Mouse (Mus musculus) embryonic fibroblast, embryonic 13.5 days (primary cell): Measurements from ENCODE around the gene Abtb1.

Source experiments
- CTCF ChIP-seq: IDR thresholded peaks from 2 replicates; pipeline ENCODE4 v1.5.1; 2011; ENCODE audit warnings: mild to moderate bottlenecking, control low read depth, low read length, moderate library complexity, borderline replicate concordance; ENCODE audit not compliant: insufficient read depth
- POLR2A ChIP-seq: IDR thresholded peaks from 2 replicates; pipeline ENCODE4 v1.6.1; 2011; ENCODE audit warnings: low read depth, mild to moderate bottlenecking, control low read depth, low read length, moderate library complexity

DNA sequence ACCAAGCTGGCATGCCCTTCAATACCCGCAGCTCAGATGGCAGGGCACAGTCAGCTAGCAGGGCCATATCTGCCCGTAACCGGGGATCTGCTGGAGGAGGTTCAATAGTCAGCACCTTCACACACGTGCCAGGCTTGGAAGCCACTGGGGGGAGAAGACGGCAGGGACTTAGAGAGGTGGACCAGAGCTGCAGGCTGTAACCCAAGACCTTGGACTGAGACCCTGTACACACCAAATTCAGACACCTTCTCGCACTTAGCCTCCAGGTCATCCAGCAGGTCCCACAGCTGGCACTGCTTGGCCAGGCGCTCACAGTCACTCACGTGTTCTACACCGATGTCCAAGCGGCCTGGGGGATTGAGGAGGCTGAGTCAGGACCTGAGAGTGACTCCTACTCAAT lies 3.2 kb downstream of the Abtb1 start:
- TF ChIP-seq CTCF (no peak), POLR2A (no peak)
